Mouse (Mus musculus): ENCODE results near the gene Hnrnph1. TPM values are rescaled to one million over a fixed set of nuclear protein-coding genes. Genes with fewer than 3 reads are reported as not detected.
A peak's percentile ranks its signal among the peaks of the same experiment; 100 is the strongest.
"Not testable (repeated sequence)": the region's sequence is repeated elsewhere in the genome, so short reads cannot be mapped to it uniquely, and the experiment has no call there.

The Hnrnph1 gene
- polyA plus RNA-seq, 1 experiment from 2014 or later: 734 TPM

GRCm38 (mm10) chr11:50358950-50359861 is 17.6 kb upstream of the Hnrnph1 start:
- H3K9me3 ChIP-seq: no peaks in the 10 kb centered on the region
- H3K36me3 ChIP-seq (replicated peaks): no peaks in the 10 kb centered on the region
- 2% methylated on average over 74 of the region's 74 CpGs for WGBS
- peak overlapping the region; percentile 91 for H3K4me2 ChIP-seq
- peak; percentile 63 for ATAC-seq (ENCODE audit: low FRiP score)
- H3K27ac ChIP-seq: peak overlapping the region; percentile 50; the same call in 1 of the 2 replicates
- peak overlapping the region; percentile 62 for H3K9ac ChIP-seq
- peaks cover 28% of the 10 kb centered on the region for H3K27me3 ChIP-seq
- peak overlapping the region; percentile 55 for H3K4me3 ChIP-seq (replicated peaks)
- H3K4me1 ChIP-seq: peaks cover 9% of the 10 kb centered on the region; the same call in 1 of the 2 replicates

GRCm38 (mm10) chr11:50361282-50361681 is 15.5 kb upstream of the Hnrnph1 start:
- H3K36me3 ChIP-seq (replicated peaks); H3K9ac ChIP-seq; ATAC-seq (ENCODE audit: low FRiP score); H3K9me3 ChIP-seq; H3K4me1 ChIP-seq; H3K4me2 ChIP-seq; H3K27ac ChIP-seq; H3K4me3 ChIP-seq (replicated peaks): not testable (repeated sequence)
- 81% methylated on average over 1 of the region's 1 CpGs for WGBS
- peaks cover 28% of the 10 kb centered on the region for H3K27me3 ChIP-seq

DNA sequence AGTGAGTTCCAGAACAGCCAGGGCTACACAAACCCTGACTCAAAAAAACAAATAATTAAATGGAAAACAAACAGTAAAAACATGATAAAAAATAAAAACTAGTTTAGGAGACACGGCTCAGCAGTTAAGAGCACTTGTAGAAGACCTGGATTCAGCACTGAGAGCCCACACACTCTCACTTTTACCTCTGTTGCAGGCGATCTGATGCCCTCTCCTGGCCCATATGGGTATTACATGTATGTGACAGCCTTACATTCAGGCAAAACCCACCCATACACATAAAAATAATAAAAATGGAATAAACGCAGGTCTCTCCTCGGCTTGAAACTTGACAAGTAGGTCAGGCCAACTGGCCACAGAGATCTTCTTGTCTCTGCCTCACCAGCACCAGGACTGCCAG is 12.2 kb upstream of the Hnrnph1 start:
- 0 out of 2 replicates have a peak, but pooled peaks have one; percentile 53 for ATAC-seq (ENCODE audit: low FRiP score)
- 16% methylated on average over 4 of the region's 4 CpGs for WGBS
- H3K27me3 ChIP-seq: peaks cover 8% of the 10 kb centered on the region
- no peak overlapping the region for H3K27ac ChIP-seq
- no peak overlapping the region for H3K4me3 ChIP-seq (replicated peaks)
- H3K9ac ChIP-seq: no peak overlapping the region
- peaks cover 3% of the 10 kb centered on the region; the same call in 1 of the 2 replicates for H3K4me1 ChIP-seq
- H3K36me3 ChIP-seq (replicated peaks): no peaks in the 10 kb centered on the region
- no peak overlapping the region for H3K4me2 ChIP-seq
- no peaks in the 10 kb centered on the region for H3K9me3 ChIP-seq

DNA sequence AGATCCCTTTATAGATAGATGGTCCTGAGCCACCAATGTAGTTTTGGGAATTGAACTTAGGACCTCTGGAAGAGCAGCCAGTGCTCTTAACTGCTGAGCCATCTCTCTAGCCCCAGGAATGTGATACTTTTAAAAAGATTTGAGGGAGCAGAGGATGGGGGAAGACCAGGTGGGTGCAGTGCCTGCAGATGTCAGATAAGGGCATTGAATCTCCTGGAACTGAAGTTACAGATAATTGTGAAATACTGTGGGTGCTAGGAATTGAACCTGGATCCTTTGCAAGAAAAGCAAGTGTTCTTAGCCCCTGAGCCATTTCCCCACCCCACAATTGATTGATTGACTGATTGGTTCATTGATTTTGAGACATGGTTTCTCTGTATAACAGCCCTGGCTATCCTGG is 11.5 kb upstream of the Hnrnph1 start:
- no peak overlapping the region for H3K27ac ChIP-seq
- no peak overlapping the region for H3K9ac ChIP-seq
- H3K4me1 ChIP-seq: 0 out of 2 replicates have a peak, but pooled peaks cover 2% of the 10 kb centered on the region
- peaks cover 7% of the 10 kb centered on the region for H3K27me3 ChIP-seq
- no peaks in the 10 kb centered on the region for H3K9me3 ChIP-seq
- no peak for ATAC-seq (ENCODE audit: low FRiP score)
- H3K36me3 ChIP-seq (replicated peaks): no peaks in the 10 kb centered on the region
- no peak overlapping the region for H3K4me2 ChIP-seq
- H3K4me3 ChIP-seq (replicated peaks): no peak overlapping the region

- peaks cover 13% of the 10 kb centered on the region for H3K4me1 ChIP-seq
- H3K9me3 ChIP-seq: no peaks in the 10 kb centered on the region
- no peak overlapping the region for H3K4me3 ChIP-seq (replicated peaks)
- no peak overlapping the region for H3K9ac ChIP-seq
- no peak overlapping the region for H3K27ac ChIP-seq
- H3K27me3 ChIP-seq: no peaks in the 10 kb centered on the region
- no peak overlapping the region for H3K4me2 ChIP-seq
- no peaks in the 10 kb centered on the region for H3K36me3 ChIP-seq (replicated peaks)
- 88% methylated on average over 9 of the region's 9 CpGs for WGBS
- ATAC-seq (ENCODE audit: low FRiP score): no peak
Observed at GRCm38 (mm10) chr11:50367531-50367930, 9.3 kb upstream of the Hnrnph1 start.

DNA sequence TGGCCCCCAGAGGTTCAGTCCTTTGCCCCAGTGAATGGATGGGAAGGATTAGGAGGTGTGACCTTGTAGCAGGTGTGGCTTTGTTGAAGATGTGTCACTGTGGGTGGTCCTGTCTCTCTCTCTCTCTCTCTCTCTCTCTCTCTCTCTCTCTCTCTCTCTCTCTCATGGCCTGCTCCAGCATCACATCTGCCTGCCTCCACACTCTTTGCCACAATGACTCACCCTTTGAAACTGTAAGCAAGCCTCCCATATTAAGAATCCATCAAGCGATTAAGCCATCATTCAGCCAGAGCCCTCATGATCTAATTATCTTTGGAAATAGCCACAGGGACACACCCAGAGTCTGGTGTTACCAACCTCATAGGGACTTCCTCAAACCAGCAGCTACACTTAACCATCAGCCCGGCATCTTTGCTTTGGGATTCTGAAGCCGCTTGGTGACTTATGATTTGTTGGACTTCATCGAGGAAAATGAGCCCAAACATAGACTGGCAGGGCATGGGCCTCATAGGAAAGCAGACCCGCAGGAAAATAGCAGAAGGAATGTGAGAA is 7.4 kb upstream of the Hnrnph1 start:
- Histone ChIP-seq H3K9ac (no peak overlapping the region), H3K27ac (no peak overlapping the region), H3K27me3 (no peaks in the 10 kb centered on the region), H3K4me3 (replicated peaks) (no peak overlapping the region), H3K4me1 (peaks cover 13% of the 10 kb centered on the region), H3K36me3 (replicated peaks) (no peaks in the 10 kb centered on the region), H3K9me3 (no peaks in the 10 kb centered on the region), H3K4me2 (no peak overlapping the region)
- WGBS: 91% methylated on average over 5 of the region's 5 CpGs
- no peak for ATAC-seq (ENCODE audit: low FRiP score)

- H3K27ac ChIP-seq: peak overlapping the region; percentile 69; the same call in 1 of the 2 replicates
- no peaks in the 10 kb centered on the region for H3K36me3 ChIP-seq (replicated peaks)
- peaks cover 21% of the 10 kb centered on the region for H3K4me1 ChIP-seq
- H3K27me3 ChIP-seq: no peaks in the 10 kb centered on the region
- WGBS: 50% methylated on average over 4 of the region's 4 CpGs
- peak; percentile 56; the same call in 1 of the 2 replicates for ATAC-seq (ENCODE audit: low FRiP score)
- no peaks in the 10 kb centered on the region for H3K9me3 ChIP-seq
- no peak overlapping the region for H3K9ac ChIP-seq
- peak overlapping the region; percentile 59 for H3K4me2 ChIP-seq
- no peak overlapping the region for H3K4me3 ChIP-seq (replicated peaks)
Observed at GRCm38 (mm10) chr11:50370969-50371368, 5.8 kb upstream of the Hnrnph1 start.

- no peaks in the 10 kb centered on the region for H3K9me3 ChIP-seq
- peak overlapping the region; percentile 59 for H3K4me2 ChIP-seq
- no peaks in the 10 kb centered on the region for H3K36me3 ChIP-seq (replicated peaks)
- no peaks in the 10 kb centered on the region for H3K27me3 ChIP-seq
- peak overlapping the region; percentile 33 for H3K4me3 ChIP-seq (replicated peaks)
- WGBS: 2% methylated on average over 18 of the region's 18 CpGs
- ATAC-seq (ENCODE audit: low FRiP score): peak; percentile 45; the same call in 1 of the 2 replicates
- peak overlapping the region; percentile 69 for H3K27ac ChIP-seq
- peak overlapping the region; percentile 71 for H3K9ac ChIP-seq
- peaks cover 25% of the 10 kb centered on the region for H3K4me1 ChIP-seq
Observed at GRCm38 (mm10) chr11:50371399-50371841, 5.4 kb upstream of the Hnrnph1 start.

DNA sequence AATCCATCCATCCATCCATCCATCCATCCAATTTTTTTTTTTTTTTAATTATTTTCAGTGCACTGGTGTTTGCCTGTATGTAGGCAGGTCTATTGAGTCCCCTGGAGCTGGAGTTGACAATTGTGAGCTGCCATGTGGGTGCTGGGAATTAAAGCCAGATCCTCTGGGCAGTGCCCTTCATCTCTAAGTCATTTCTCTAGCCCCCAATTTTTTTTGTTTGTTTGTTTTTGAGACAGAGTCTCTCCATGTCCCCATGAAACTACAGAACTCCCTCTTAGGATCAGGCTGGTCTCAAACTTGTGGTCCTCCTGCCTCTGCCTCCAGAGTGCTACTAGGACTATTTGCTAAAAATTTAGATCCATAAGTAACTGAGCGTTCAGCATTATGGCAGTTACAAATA is 4.9 kb upstream of the Hnrnph1 start:
- Histone ChIP-seq H3K36me3 (replicated peaks) (no peaks in the 10 kb centered on the region), H3K27ac (no peak overlapping the region)

GRCm38 (mm10) chr11:50373086-50373485 is 3.7 kb upstream of the Hnrnph1 start:
- H3K27me3 ChIP-seq: no peaks in the 10 kb centered on the region
- no peak overlapping the region for H3K9ac ChIP-seq
- H3K36me3 ChIP-seq (replicated peaks): no peaks in the 10 kb centered on the region
- no peak overlapping the region for H3K4me3 ChIP-seq (replicated peaks)
- no peaks in the 10 kb centered on the region for H3K9me3 ChIP-seq
- H3K4me2 ChIP-seq: no peak overlapping the region
- no peak for ATAC-seq (ENCODE audit: low FRiP score)
- peaks cover 27% of the 10 kb centered on the region for H3K4me1 ChIP-seq
- H3K27ac ChIP-seq: no peak overlapping the region

More for the DNA sequence above, 4.9 kb upstream of the Hnrnph1 start:
- Histone ChIP-seq H3K27me3 (no peaks in the 10 kb centered on the region), H3K4me2 (peak overlapping the region; percentile 59), H3K4me3 (replicated peaks) (no peak overlapping the region), H3K4me1 (peaks cover 27% of the 10 kb centered on the region), H3K9ac (peak overlapping the region; percentile 71; the same call in 1 of the 2 replicates), H3K9me3 (no peaks in the 10 kb centered on the region)
- 91% methylated on average over 1 of the region's 1 CpGs for WGBS
- no peak for ATAC-seq (ENCODE audit: low FRiP score)

GRCm38 (mm10) chr11:50373621-50374020 is 3.2 kb upstream of the Hnrnph1 start:
- Histone ChIP-seq H3K27me3 (no peaks in the 10 kb centered on the region), H3K9me3 (no peaks in the 10 kb centered on the region), H3K4me2 (no peak overlapping the region), H3K9ac (no peak overlapping the region), H3K4me1 (peaks cover 27% of the 10 kb centered on the region), H3K27ac (no peak overlapping the region), H3K36me3 (replicated peaks) (no peaks in the 10 kb centered on the region; the same call in 1 of the 2 replicates), H3K4me3 (replicated peaks) (no peak overlapping the region)
- no peak for ATAC-seq (ENCODE audit: low FRiP score)
- 95% methylated on average over 1 of the region's 1 CpGs for WGBS

GRCm38 (mm10) chr11:50374286-50375015 is 2.3 kb upstream of the Hnrnph1 start:
- peaks cover 5% of the 10 kb centered on the region for H3K36me3 ChIP-seq (replicated peaks)
- WGBS: 85% methylated on average over 13 of the region's 13 CpGs
- no peak for ATAC-seq (ENCODE audit: low FRiP score)
- H3K27ac ChIP-seq: no peak overlapping the region
- H3K4me3 ChIP-seq (replicated peaks): no peak overlapping the region
- no peaks in the 10 kb centered on the region for H3K27me3 ChIP-seq
- no peak overlapping the region for H3K9ac ChIP-seq
- H3K9me3 ChIP-seq: no peaks in the 10 kb centered on the region
- peaks cover 30% of the 10 kb centered on the region for H3K4me1 ChIP-seq
- H3K4me2 ChIP-seq: no peak overlapping the region

Data from forebrain, embryonic 12.5 days (tissue).